Mouse (Mus musculus) kidney, embryonic 14.5 days (tissue): ENCODE results near the gene Uqcr10. TPM values are rescaled to one million over a fixed set of nuclear protein-coding genes. Genes with fewer than 3 reads are reported as not detected.

Experiments used
- ATAC-seq: fragments of 200-750 bp; cut with Nextera tagmentation; 2 replicates; pipeline ENCODE4 v1.8.0; 2017; ENCODE audit warnings: moderate number of reproducible peaks, mild to moderate bottlenecking, moderate TSS enrichment, moderate library complexity; ENCODE audit not compliant: low FRiP score, low TSS enrichment
- H3K27ac ChIP-seq: fragments of 300-500 bp; sonication (generic); 2 replicates; pipeline ENCODE4 v1.5.1; 2014; ENCODE audit warnings: low read depth, mild to moderate bottlenecking, low read length, moderate library complexity, mixed read lengths
- H3K27me3 ChIP-seq: fragments of 300-500 bp; sonication (generic); 2 replicates; pipeline ENCODE4 v1.6.1; 2014; ENCODE audit warnings: mild to moderate bottlenecking, low read length; ENCODE audit not compliant: control insufficient read depth, insufficient read depth
- H3K36me3 ChIP-seq: fragments of 300-500 bp; sonication (generic); 2 replicates; pipeline ENCODE4 v1.6.1; 2014; ENCODE audit warnings: low read length, mixed read lengths; ENCODE audit not compliant: control insufficient read depth, insufficient read depth
- H3K4me1 ChIP-seq: fragments of 300-500 bp; sonication (generic); 2 replicates; pipeline ENCODE4 v1.6.1; 2014; ENCODE audit warnings: low read length, mixed read lengths; ENCODE audit not compliant: control insufficient read depth, insufficient read depth
- H3K4me2 ChIP-seq: fragments of 300-500 bp; sonication (generic); replicated peaks from 2 replicates; pipeline ENCODE4 v1.6.1; 2014; ENCODE audit warnings: low read depth, mild to moderate bottlenecking, low read length
- H3K4me3 ChIP-seq: fragments of 300-500 bp; sonication (generic); 2 replicates; pipeline ENCODE4 v1.5.1; 2014; ENCODE audit warnings: mild to moderate bottlenecking, low read length
- H3K9ac ChIP-seq: fragments of 300-500 bp; sonication (generic); 2 replicates; pipeline ENCODE4 v1.6.1; 2014; ENCODE audit warnings: low read depth, mild to moderate bottlenecking, low read length, moderate library complexity
- H3K9me3 ChIP-seq: fragments of 300-500 bp; sonication (generic); 2 replicates; pipeline ENCODE4 v1.6.1; 2016; ENCODE audit warnings: low read length; ENCODE audit not compliant: control insufficient read depth
- WGBS: fragments of 180-500 bp; shearing (Covaris S2); extraction: QIAGEN DNeasy Blood & Tissue Kit; methylation state at CpG from one replicate; pipeline ENCODE4 v1.1.7; 2014; 5-methylcytosine and 5-hydroxymethylcytosine counted together
- polyA plus RNA-seq: library from polyadenylated mRNA; unstranded; fragments of >200 nt; fragmentation: Nextera tagmentation; extraction: Ambion mirVana; gene quantifications from 2 replicates; pipeline ENCODE4 v1.2.1, GENCODE M21; 2014

The Uqcr10 gene
- polyA plus RNA-seq, 1 experiment from 2014 or later = 800 TPM

GRCm38 (mm10) chr11:4675693-4676092 is 28.4 kb downstream of the Uqcr10 start:
- 91% methylated on average over 6 of the region's 6 CpGs for WGBS
- H3K27me3 ChIP-seq = no peaks in the 10 kb centered on the region
- no peak overlapping the region for H3K4me3 ChIP-seq
- ATAC-seq = no peak
- H3K4me1 ChIP-seq = no peaks in the 10 kb centered on the region
- H3K36me3 ChIP-seq = peaks cover 42% of the 10 kb centered on the region
- no peak overlapping the region for H3K27ac ChIP-seq
- H3K9me3 ChIP-seq = no peaks in the 10 kb centered on the region
- no peak overlapping the region for H3K4me2 ChIP-seq
- no peak overlapping the region for H3K9ac ChIP-seq

DNA sequence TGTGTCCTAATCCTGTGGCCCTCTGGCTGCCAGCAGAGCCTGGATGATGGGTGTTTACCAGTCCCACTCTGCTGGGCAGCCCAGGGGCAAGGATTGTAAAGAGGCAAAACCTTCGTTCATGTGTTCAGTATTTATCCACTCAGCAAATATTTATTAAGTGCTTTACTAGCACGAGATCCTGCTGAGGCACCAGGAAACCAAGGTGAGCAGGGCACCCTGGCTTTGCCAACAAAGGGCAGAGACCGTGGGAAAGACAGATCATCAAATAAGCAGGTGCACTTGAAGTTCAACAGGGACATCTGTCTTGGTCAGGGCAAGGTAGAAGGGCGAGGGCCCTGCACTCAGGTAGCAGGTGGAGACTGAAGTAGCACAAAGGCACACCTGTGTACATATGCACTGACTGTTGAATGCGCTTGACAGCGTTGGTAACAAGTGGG is 29.0 kb downstream of the Uqcr10 start:
- peaks cover 44% of the 10 kb centered on the region for H3K36me3 ChIP-seq
- no peak for ATAC-seq
- no peak overlapping the region for H3K27ac ChIP-seq
- H3K4me2 ChIP-seq = no peak overlapping the region
- no peak overlapping the region for H3K9ac ChIP-seq
- 92% methylated on average over 6 of the region's 6 CpGs for WGBS
- no peaks in the 10 kb centered on the region for H3K4me1 ChIP-seq
- H3K27me3 ChIP-seq = no peaks in the 10 kb centered on the region
- H3K9me3 ChIP-seq = no peaks in the 10 kb centered on the region
- H3K4me3 ChIP-seq = no peak overlapping the region

GRCm38 (mm10) chr11:4674593-4674992 is 29.5 kb downstream of the Uqcr10 start:
- H3K36me3 ChIP-seq = peaks cover 39% of the 10 kb centered on the region
- no peaks in the 10 kb centered on the region for H3K9me3 ChIP-seq
- H3K4me2 ChIP-seq = no peak overlapping the region
- no peaks in the 10 kb centered on the region for H3K4me1 ChIP-seq
- no peak overlapping the region for H3K4me3 ChIP-seq
- H3K9ac ChIP-seq = no peak overlapping the region
- 92% methylated on average over 1 of the region's 1 CpGs for WGBS
- no peak overlapping the region for H3K27ac ChIP-seq
- no peaks in the 10 kb centered on the region for H3K27me3 ChIP-seq
- ATAC-seq = no peak

DNA sequence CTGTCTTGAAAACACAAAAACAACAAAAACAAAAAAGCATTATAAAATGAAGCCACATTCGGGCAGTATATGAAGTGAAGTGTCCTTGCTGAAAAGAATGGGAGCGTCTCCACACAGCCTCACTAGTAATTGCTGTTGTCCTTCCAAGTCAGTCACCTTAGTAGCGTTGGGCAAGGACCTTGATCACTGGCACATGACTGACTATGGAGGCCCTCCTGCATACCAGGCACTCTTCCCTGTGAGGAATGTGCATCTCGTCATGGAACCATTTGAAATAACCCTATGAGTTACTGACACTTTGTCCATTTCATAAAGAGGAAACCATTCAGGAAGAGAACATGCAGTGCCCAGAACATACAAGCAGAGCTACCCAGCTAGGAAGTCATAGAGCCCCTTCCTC is 32.4 kb downstream of the Uqcr10 start:
- WGBS = 78% methylated on average over 4 of the region's 4 CpGs
- Histone ChIP-seq H3K27ac (no peak overlapping the region), H3K36me3 (peaks cover 33% of the 10 kb centered on the region), H3K4me2 (no peak overlapping the region), H3K4me3 (no peak overlapping the region), H3K9me3 (no peaks in the 10 kb centered on the region), H3K4me1 (no peaks in the 10 kb centered on the region), H3K27me3 (no peaks in the 10 kb centered on the region), H3K9ac (no peak overlapping the region)
- ATAC-seq = no peak

- Histone ChIP-seq H3K9ac (no peak overlapping the region; the same call in 1 of the 2 replicates), H3K9me3 (no peaks in the 10 kb centered on the region), H3K4me2 (no peak overlapping the region), H3K27ac (no peak overlapping the region), H3K4me3 (no peak overlapping the region), H3K4me1 (no peaks in the 10 kb centered on the region), H3K36me3 (peaks cover 30% of the 10 kb centered on the region), H3K27me3 (no peaks in the 10 kb centered on the region)
- 93% methylated on average over 11 of the region's 11 CpGs for WGBS
- no peak for ATAC-seq
These were observed 41.7 kb downstream of the Uqcr10 start for GRCm38 (mm10) chr11:4662496-4662878.

DNA sequence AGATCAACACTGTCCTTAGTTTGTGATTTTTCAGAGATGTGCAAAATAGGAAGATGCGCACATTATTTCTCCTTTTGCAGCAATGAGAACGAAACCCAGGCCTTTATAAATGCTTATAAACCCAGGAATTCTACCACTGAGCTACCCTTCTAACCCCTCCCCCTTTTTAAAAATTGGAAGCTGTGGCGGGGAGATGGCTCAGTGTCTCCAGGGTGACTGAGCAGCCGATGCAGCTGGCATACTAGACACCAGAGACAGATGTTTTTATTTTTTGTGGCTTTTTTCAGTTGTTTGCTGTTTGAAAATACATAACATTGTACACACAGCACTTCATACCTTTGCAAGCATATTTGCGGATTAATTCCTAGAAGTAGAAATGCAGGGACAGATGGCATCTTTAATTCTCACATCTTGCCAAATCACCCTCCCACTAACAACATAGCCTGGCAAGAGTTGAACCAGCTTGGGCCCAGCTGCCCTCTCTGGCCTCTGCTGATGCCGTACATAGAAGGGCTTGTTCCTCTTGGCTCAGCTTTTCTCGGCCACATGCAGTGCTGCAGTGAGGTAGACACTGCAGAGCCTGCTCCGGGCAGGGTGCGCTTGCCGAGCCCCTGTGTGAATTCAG is 42.2 kb downstream of the Uqcr10 start:
- no peak overlapping the region for H3K27ac ChIP-seq
- no peak overlapping the region for H3K4me2 ChIP-seq
- H3K27me3 ChIP-seq = no peaks in the 10 kb centered on the region
- no peak for ATAC-seq
- H3K4me1 ChIP-seq = no peaks in the 10 kb centered on the region
- 85% methylated on average over 10 of the region's 10 CpGs for WGBS
- no peak overlapping the region for H3K4me3 ChIP-seq
- H3K9ac ChIP-seq = no peak overlapping the region
- peaks cover 30% of the 10 kb centered on the region for H3K36me3 ChIP-seq
- no peaks in the 10 kb centered on the region for H3K9me3 ChIP-seq

DNA sequence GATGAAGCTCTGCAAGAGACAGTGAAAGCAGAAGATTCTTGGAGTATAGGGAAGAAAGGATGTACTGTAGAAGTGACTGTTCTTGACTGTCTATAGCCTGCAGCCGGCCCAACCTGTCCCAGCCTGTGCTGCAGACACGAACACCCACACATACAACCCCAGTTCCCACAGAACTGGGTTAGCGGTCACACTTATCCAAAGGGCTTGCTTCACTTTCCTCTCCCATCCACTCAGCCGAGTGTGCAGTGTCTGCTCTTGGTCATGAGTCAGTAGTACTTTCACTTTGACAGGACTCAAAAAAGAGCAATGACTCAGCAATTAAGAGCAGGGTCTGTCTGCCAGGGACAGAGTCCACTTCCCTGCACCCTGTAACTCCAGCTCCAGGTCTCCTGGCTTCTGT is 42.8 kb downstream of the Uqcr10 start:
- no peak for ATAC-seq
- Histone ChIP-seq H3K9me3 (no peaks in the 10 kb centered on the region), H3K9ac (no peak overlapping the region), H3K4me3 (no peak overlapping the region), H3K36me3 (peaks cover 30% of the 10 kb centered on the region), H3K4me1 (no peaks in the 10 kb centered on the region), H3K27ac (no peak overlapping the region), H3K4me2 (no peak overlapping the region), H3K27me3 (no peaks in the 10 kb centered on the region)
- 95% methylated on average over 4 of the region's 4 CpGs for WGBS

DNA sequence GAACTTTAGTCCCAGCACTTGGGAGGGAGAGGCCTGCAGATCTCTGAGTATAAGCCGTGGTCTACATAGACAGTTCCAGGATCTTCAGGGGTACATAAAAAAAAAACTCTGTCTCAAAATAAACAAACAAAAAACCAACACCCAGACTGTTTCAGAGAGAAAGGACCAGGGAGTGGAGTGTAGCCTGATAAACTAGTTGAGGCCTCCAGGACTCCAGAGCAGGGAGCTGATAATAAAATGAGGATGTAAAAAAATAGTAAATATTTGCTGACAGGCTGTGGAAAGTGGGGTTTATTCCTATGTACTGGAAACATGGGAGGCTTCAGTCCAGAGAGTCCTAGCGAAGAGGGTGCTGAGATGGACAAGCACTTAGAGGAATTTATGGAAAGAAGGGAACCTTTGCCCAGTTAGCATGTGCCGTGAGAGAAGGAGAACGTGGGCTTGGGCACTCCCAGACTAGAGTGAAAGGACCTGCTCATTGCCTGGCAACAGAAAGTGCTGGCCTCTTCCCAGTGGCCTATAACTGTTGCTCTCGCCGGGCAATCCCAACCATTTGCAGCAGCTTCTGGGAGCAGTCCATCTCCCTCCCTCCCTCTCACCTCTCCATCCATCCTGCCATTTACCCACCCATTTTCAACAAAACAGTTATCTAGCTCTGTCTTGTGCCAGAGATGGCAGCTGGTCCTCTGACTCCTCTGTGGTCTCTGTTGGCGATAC is 43.7 kb downstream of the Uqcr10 start:
- Histone ChIP-seq H3K4me2 (no peak overlapping the region), H3K9ac (no peak overlapping the region), H3K4me1 (no peaks in the 10 kb centered on the region), H3K9me3 (no peaks in the 10 kb centered on the region), H3K27ac (no peak overlapping the region), H3K27me3 (no peaks in the 10 kb centered on the region), H3K4me3 (no peak overlapping the region), H3K36me3 (peaks cover 33% of the 10 kb centered on the region)
- ATAC-seq = no peak
- WGBS = 90% methylated on average over 7 of the region's 7 CpGs

- Histone ChIP-seq H3K9ac (no peak overlapping the region), H3K27ac (no peak overlapping the region), H3K36me3 (peaks cover 36% of the 10 kb centered on the region), H3K27me3 (no peaks in the 10 kb centered on the region), H3K4me1 (no peaks in the 10 kb centered on the region), H3K4me2 (no peak overlapping the region), H3K9me3 (no peaks in the 10 kb centered on the region), H3K4me3 (no peak overlapping the region)
- WGBS = 89% methylated on average over 1 of the region's 1 CpGs
- no peak for ATAC-seq
These were observed 44.3 kb downstream of the Uqcr10 start for GRCm38 (mm10) chr11:4659818-4660217.
